Mouse (Mus musculus) regulatory T cell (primary cell): ENCODE measurements around the gene Supt5.

ENCODE experiments used
- in situ Hi-C: fragments of 300-600 bp; cut with MboI, MseI; formaldehyde crosslinking; loops from one replicate; pipeline ENCODE4 v1.15.1; 2025; ENCODE audit warnings: high pct_unique_total_duplicates

The Supt5 gene

GRCm38 (mm10) chr7:28305641-28306040 is 32.9 kb downstream of the Supt5 start:
- in situ Hi-C loops = no loop called here

GRCm38 (mm10) chr7:28301616-28302433 is 36.7 kb downstream of the Supt5 start, which contains the start of gene Dll3:
TSS of gene Dll3 (minus strand) at chr7:28302238.
- in situ Hi-C loops = no loop called here

- in situ Hi-C loops = no loop called here
Measured at GRCm38 (mm10) chr7:28298837-28299625, 39.5 kb downstream of the Supt5 start.

GRCm38 (mm10) chr7:28294481-28294880 is 44.1 kb downstream of the Supt5 start:
- in situ Hi-C loops = loop anchor here (5.0 kb wide), 1 partner anchor 87 kb away; no protein-coding TSS in a partner anchor

GRCm38 (mm10) chr7:28290638-28291590 is 47.6 kb downstream of the Supt5 start, which contains the start of gene Selenov:
TSS of gene Selenov (minus strand) at chr7:28291186.
- in situ Hi-C loops = loop anchor here (5.0 kb wide), 1 partner anchor 84 kb away; no protein-coding TSS in a partner anchor

GRCm38 (mm10) chr7:28290165-28290564 is 48.4 kb downstream of the Supt5 start:
- in situ Hi-C loops = loop anchor here (5.0 kb wide), 1 partner anchor 83 kb away; no protein-coding TSS in a partner anchor

GRCm38 (mm10) chr7:28280630-28281029 is 57.9 kb downstream of the Supt5 start:
- in situ Hi-C loops = no loop called here

GRCm38 (mm10) chr7:28278279-28278652 is 60.3 kb downstream of the Supt5 start:
- in situ Hi-C loops = no loop called here

- in situ Hi-C loops = no loop called here
Measured at GRCm38 (mm10) chr7:28277615-28278278, 60.8 kb downstream of the Supt5 start, which contains the start of gene Eid2b. TSS of gene Eid2b (plus strand) at chr7:28277739.

GRCm38 (mm10) chr7:28277237-28277614 is 61.3 kb downstream of the Supt5 start:
- in situ Hi-C loops = no loop called here

- in situ Hi-C loops = no loop called here
Measured at GRCm38 (mm10) chr7:28271761-28272160, 66.8 kb downstream of the Supt5 start.

- in situ Hi-C loops = no loop called here
Measured at GRCm38 (mm10) chr7:28269355-28269754, 69.2 kb downstream of the Supt5 start.

GRCm38 (mm10) chr7:28268576-28268975 is 70.0 kb downstream of the Supt5 start:
- in situ Hi-C loops = no loop called here

GRCm38 (mm10) chr7:28268042-28268531 is 70.5 kb downstream of the Supt5 start:
- in situ Hi-C loops = no loop called here

- in situ Hi-C loops = no loop called here
Measured at GRCm38 (mm10) chr7:28267129-28268041, 71.2 kb downstream of the Supt5 start, which contains the start of gene Eid2. TSS of gene Eid2 (plus strand) at chr7:28267881.

- in situ Hi-C loops = no loop called here
Measured at GRCm38 (mm10) chr7:28265391-28265790, 73.2 kb downstream of the Supt5 start.
